Mouse (Mus musculus): ENCODE measurements at regions not wholly inside any gene's neighbourhood (a gene's known extent, or its start where the extent isn't known, plus 50 kb on each side); places are given as distances from the start of the nearest gene placed in this dataset.

GRCm38 (mm10) chr5:67541867-67542266, 65.8 kb upstream of the Shisa3 start:
- TF ChIP-seq POLR2A (IDR thresholded peaks at IDR 0.05; ENCODE audit: low read depth, low read length) (no peak), CTCF (IDR thresholded peaks at IDR 0.05; ENCODE audit: extremely low read depth, insufficient read length, insufficient replicate concordance, low read depth, low read length) (no peak)

Data from small intestine, adult 2 months (tissue).